Mouse (Mus musculus): ENCODE results near the gene Plxna4.

Plxna4 gene

GRCm38 (mm10) chr6:32224007-32224703 is 363.8 kb downstream of the Plxna4 start:
- no peak for DNase-seq

DNA sequence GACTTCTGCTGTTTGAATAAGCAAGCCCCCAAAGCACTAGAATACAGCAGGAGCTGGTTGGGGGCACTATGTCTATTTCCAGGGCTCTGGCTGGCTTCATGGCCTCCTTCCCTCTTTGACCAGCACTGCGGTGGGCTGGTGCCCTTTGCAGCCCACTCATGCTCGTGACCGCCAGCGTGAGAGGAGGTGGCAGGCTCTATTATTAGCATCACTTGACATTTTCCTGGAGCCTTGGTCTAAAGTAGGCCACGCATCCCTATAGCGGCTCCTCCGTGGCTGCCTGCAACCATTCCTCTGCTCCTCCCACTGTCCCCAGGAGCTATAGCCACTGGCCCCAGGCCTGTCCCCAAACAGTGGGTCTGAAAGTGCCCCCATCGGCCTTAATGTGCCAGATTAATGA is 367.2 kb downstream of the Plxna4 start:
- no peak for DNase-seq

GRCm38 (mm10) chr6:32218544-32218943 is 369.4 kb downstream of the Plxna4 start:
- no peak for DNase-seq

DNA sequence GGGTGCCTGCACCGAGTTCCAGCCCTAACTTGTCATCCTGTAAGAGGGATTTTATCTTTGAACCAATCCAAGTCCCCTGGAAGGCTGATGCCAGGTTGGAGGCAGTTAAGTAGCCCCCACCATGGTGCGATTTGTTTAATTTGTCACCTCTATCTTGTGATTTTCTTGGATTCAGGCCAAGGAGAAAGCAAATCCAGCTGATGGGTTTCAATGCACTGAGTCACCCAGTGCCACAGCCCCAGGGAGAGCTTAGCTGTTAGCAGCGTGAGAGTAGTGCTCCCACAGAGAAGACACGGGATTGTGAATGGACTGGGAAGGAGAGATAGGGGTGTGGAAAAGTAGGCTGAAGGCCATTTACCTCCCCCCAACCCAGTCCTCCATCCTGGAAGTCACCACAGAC is 375.6 kb downstream of the Plxna4 start:
- no peak for DNase-seq

- no peak for DNase-seq
Observed at GRCm38 (mm10) chr6:32210139-32210538, 377.9 kb downstream of the Plxna4 start.

GRCm38 (mm10) chr6:32208951-32209350 is 379.0 kb downstream of the Plxna4 start:
- DNase-seq = no peak

- DNase-seq = no peak
Observed at GRCm38 (mm10) chr6:32204253-32204652, 383.7 kb downstream of the Plxna4 start.

GRCm38 (mm10) chr6:32203389-32203788 is 384.6 kb downstream of the Plxna4 start:
- no peak for DNase-seq

GRCm38 (mm10) chr6:32202664-32203192 is 385.3 kb downstream of the Plxna4 start:
- DNase-seq = no peak

DNA sequence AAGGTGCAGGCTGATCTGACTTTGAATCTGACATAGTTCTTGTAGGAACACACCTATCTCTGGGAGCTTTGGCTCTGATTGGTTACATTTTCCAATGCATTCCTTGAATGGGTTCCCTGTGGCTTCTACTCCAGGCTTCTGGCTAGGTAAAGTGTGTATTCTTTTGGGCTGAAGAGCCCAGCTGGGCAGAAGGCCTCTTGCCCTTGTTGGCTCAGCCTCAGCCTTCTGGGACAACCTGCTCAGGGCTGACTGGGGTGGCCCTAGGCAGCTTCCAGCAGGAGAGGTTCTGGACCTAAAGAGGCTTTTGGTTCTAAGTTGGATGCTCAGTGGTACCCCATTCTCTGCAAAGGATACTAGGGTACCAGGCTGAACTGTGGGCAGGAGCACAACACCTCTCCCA is 386.5 kb downstream of the Plxna4 start:
- DNase-seq = no peak

- DNase-seq = no peak
Observed at GRCm38 (mm10) chr6:32199616-32200015, 388.4 kb downstream of the Plxna4 start.

GRCm38 (mm10) chr6:32196913-32197312 is 391.1 kb downstream of the Plxna4 start:
- DNase-seq = no peak

DNA sequence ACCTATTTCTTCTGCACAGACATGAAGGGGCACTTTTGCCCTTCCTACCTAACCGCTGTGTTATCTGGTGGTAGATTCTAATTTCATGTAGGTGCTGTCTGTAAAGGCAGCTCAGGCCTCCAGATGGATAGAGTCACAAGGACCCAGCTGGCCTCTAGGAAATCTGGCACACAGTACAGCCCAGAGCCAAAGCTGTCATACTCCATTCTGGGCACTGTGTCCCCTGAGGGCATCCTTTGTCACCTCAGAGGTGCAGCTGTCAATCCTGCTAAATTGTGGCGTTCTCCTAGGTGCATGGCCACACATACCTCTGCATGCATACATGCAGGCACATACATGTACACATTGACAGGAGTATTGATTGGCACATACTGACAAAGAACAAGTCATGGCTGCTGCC is 394.9 kb downstream of the Plxna4 start:
- DNase-seq = no peak

GRCm38 (mm10) chr6:32184402-32184985 is 403.5 kb downstream of the Plxna4 start:
- DNase-seq = no peak

DNA sequence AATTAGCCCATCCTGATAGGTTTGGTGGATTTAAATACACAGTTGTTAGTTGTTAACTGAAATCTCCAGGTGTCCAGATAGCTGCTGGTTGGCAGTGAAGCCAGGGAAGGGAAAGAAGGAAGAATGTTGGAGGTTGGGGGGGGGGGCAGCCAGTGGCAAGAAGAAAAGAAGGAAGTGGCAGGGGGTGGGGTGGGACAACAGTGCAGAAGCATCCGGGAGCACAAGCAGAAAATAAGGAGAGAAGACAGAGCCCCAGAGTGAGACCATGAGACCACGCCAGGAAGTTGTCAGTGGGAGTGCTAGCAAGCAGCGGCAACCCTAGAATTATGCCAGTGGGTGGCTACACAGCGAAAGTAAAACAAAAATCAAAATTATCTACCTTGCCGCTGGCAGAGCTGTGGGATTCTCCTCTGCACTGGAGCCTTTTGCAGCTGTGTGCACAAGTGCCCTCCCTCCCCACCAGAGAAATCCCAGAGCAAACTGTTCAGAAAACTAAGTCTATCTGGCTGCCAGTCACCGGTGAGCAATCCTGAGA is 404.3 kb downstream of the Plxna4 start:
- no peak for DNase-seq

DNA sequence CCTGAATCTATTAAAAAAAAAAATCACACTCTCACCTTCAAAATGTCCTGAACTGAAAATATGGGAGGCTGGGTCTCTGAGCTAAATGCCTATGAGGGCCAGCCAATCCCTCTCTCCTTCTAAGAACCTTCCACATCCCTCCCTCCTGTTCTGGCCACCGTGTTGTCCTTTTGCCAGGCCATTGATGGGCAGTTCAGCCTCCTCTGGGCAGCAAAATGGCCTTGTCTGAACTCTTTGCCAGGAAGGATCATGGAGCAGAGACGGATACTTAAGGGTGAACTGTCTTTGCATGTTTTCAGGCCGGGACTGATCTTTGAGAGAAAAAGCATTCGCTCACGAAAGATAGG is 408.0 kb downstream of the Plxna4 start:
- DNase-seq = no peak

- no peak for DNase-seq
Observed at GRCm38 (mm10) chr6:32179346-32180011, 408.5 kb downstream of the Plxna4 start.

DNA sequence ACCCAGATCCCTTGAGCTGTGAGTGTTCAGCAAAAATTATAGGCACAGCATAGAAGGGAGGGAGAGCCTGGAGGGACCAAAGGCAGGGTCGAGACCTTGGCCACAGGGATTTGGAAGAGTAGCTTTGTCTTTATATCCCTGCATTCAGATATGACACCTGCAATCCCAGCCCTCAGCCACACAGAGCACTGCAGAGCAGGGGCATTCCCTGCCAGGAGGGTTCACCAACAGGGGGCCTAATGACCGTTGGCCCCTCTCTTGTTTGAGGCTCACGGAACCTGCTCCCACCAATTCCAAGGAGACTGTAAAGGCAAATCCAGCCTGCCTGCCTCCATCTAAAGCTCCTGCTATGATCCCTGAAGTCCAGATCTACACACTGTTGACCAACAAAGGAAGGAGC is 410.1 kb downstream of the Plxna4 start:
- no peak for DNase-seq

- DNase-seq = no peak
Observed at GRCm38 (mm10) chr6:32167725-32168124, 420.3 kb downstream of the Plxna4 start.

- no peak for DNase-seq
Observed at GRCm38 (mm10) chr6:32160370-32160769, 427.6 kb downstream of the Plxna4 start.

DNA sequence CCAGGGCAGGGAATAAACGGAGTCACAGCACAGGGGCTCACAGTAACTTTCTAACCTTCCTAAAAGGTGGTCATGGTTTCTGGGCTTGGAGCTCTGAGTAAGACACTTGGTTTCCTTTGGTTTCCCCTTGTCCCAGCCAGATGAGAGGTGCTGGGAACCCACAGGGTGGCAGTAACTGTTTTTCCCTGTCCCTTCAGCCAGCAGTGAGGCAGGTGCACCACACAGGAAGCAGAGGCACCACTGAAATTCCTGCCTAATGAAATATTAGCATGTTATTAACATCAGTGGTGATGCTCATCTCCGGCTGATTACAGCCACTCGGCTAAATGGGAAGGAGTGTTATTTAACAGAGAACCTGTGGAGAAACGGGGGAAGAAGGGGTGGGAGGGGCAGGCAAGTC is 428.1 kb downstream of the Plxna4 start:
- no peak for DNase-seq

DNA sequence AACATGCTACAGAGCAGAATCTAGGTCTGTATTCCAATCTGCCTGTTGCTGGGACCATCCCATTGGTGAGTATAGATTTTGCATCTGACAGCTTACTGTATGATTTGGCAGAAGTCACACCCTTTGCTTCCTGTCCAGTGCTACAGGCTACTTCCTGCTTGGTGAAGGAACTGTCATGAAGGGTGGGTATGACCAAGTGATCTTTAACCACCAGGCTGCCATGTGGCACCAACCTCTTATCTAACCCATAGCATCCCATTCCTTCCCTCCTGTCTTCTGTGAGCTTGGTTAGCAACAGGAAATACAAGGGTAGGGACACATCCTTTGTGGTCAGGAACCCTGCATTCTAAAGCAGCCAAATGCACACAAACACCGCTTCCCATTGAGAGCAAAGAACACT is 429.6 kb downstream of the Plxna4 start:
- DNase-seq = no peak

- DNase-seq = no peak
Observed at GRCm38 (mm10) chr6:32153170-32153569, 434.8 kb downstream of the Plxna4 start.

DNA sequence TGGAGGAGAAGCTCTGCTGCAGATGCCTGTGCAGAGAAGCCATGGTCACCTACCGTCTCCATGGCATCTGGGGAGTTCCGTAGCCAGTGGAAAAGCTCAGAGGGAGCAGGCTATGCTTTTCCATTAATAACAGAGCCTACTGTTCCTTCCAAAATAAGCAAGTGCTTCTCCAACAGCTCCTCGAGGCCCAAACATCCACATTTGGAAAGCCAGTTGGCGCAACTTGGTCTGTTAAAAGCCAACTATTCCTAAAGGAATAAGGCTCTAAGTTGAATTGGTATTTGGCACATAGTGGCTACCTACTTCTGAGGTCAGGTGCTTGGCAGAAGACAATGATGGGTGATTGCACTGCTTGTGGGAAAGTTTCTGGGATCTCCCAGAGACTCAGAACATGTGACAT is 437.2 kb downstream of the Plxna4 start:
- DNase-seq = no peak

Measured in B cell, adult 2 months (primary cell).